Mouse (Mus musculus) lung, embryonic 15.5 days (tissue): ENCODE measurements around the gene Dhrs4. TPM values are rescaled to one million over a fixed set of nuclear protein-coding genes. Genes with fewer than 3 reads are reported as not detected.

ENCODE experiments used
- ATAC-seq: fragments of 200-750 bp; cut with Nextera tagmentation; 2 replicates; pipeline ENCODE4 v1.8.0; 2017; ENCODE audit warnings: moderate number of reproducible peaks, borderline replicate concordance; ENCODE audit not compliant: low FRiP score, low TSS enrichment; ENCODE audit errors: extremely low read depth
- H3K27ac ChIP-seq: fragments of 300-500 bp; sonication (generic); 2 replicates; pipeline ENCODE4 v1.5.1; 2015; ENCODE audit warnings: moderate library complexity, mild to moderate bottlenecking, inconsistent platforms
- H3K27me3 ChIP-seq: fragments of 300-500 bp; sonication (generic); 2 replicates; pipeline ENCODE4 v1.6.1; 2015; ENCODE audit warnings: inconsistent platforms
- H3K36me3 ChIP-seq: fragments of 300-500 bp; sonication (generic); 2 replicates; pipeline ENCODE4 v1.6.1; 2015; ENCODE audit warnings: inconsistent platforms
- H3K4me1 ChIP-seq: fragments of 300-500 bp; sonication (generic); 2 replicates; pipeline ENCODE4 v1.6.1; 2015; ENCODE audit warnings: inconsistent platforms
- H3K4me2 ChIP-seq: fragments of 300-500 bp; sonication (generic); 2 replicates; pipeline ENCODE4 v1.6.1; 2015; ENCODE audit warnings: inconsistent platforms, mild to moderate bottlenecking, moderate library complexity
- H3K4me3 ChIP-seq: fragments of 300-500 bp; sonication (generic); 2 replicates; pipeline ENCODE4 v1.5.1; 2015; ENCODE audit warnings: mild to moderate bottlenecking, inconsistent platforms
- H3K9ac ChIP-seq: fragments of 300-500 bp; sonication (generic); 2 replicates; pipeline ENCODE4 v1.6.1; 2015; ENCODE audit warnings: inconsistent platforms
- H3K9me3 ChIP-seq: fragments of 300-500 bp; sonication (generic); 2 replicates; pipeline ENCODE4 v1.6.1; 2016; ENCODE audit warnings: inconsistent platforms
- WGBS: fragments of 180-500 bp; shearing (Covaris S2); methylation state at CpG from one replicate; pipeline ENCODE4 v1.1.7; 2015; 5-methylcytosine and 5-hydroxymethylcytosine counted together
- polyA plus RNA-seq: library from polyadenylated mRNA; unstranded; fragments of >200 nt; fragmentation: Nextera tagmentation; extraction: Ambion mirVana; gene quantifications from 2 replicates; pipeline ENCODE4 v1.2.1, GENCODE M21; 2015

Dhrs4 gene
- polyA plus RNA-seq, 1 experiment from 2014 or later = 114 TPM

GRCm38 (mm10) chr14:55490361-55491201, 12.0 kb downstream of the Dhrs4 start, which contains the start of gene Carmil3:
Carmil3 (plus strand) TSS chr14:55490651.
- peak within 1 kb of the TSS; percentile 43; the same call in 1 of the 2 replicates for H3K27ac ChIP-seq
- H3K4me1 ChIP-seq = peaks cover 7% of the 10 kb centered on the region
- no peaks in the 10 kb centered on the region for H3K9me3 ChIP-seq
- H3K9ac ChIP-seq = peak within 1 kb of the TSS; percentile 47
- H3K36me3 ChIP-seq = peaks cover 8% of the 10 kb centered on the region; the same call in 1 of the 2 replicates
- peak within 1 kb of the TSS; percentile 94 for H3K4me2 ChIP-seq
- peak; percentile 83 for ATAC-seq
- H3K27me3 ChIP-seq = no peaks in the 10 kb centered on the region
- under 1% methylated on average over 60 of the region's 68 CpGs for WGBS
- peak within 1 kb of the TSS; percentile 66 for H3K4me3 ChIP-seq

GRCm38 (mm10) chr14:55491291-55491833, 12.8 kb downstream of the Dhrs4 start:
- under 1% methylated on average over 30 of the region's 30 CpGs for WGBS
- peak; percentile 81 for ATAC-seq
- peak overlapping the region; percentile 43; the same call in 1 of the 2 replicates for H3K27ac ChIP-seq
- H3K4me3 ChIP-seq = peak overlapping the region; percentile 66
- H3K4me1 ChIP-seq = peaks cover 7% of the 10 kb centered on the region
- peak overlapping the region; percentile 47 for H3K9ac ChIP-seq
- no peaks in the 10 kb centered on the region for H3K9me3 ChIP-seq
- peaks cover 8% of the 10 kb centered on the region; the same call in 1 of the 2 replicates for H3K36me3 ChIP-seq
- no peaks in the 10 kb centered on the region for H3K27me3 ChIP-seq
- peak overlapping the region; percentile 94 for H3K4me2 ChIP-seq

- 17% methylated on average over 3 of the region's 3 CpGs for WGBS
- Histone ChIP-seq H3K4me2 (peak overlapping the region; percentile 94; the same call in 1 of the 2 replicates), H3K36me3 (peaks cover under 1% of the 10 kb centered on the region; the same call in 1 of the 2 replicates)
Observed at GRCm38 (mm10) chr14:55492103-55492502, 13.5 kb downstream of the Dhrs4 start.

GRCm38 (mm10) chr14:55495509-55496240, 17.1 kb downstream of the Dhrs4 start:
- Histone ChIP-seq H3K27me3 (no peaks in the 10 kb centered on the region), H3K36me3 (no peaks in the 10 kb centered on the region), H3K9ac (no peak overlapping the region), H3K4me3 (no peak overlapping the region), H3K9me3 (no peaks in the 10 kb centered on the region), H3K4me1 (peaks cover 9% of the 10 kb centered on the region), H3K4me2 (no peak overlapping the region), H3K27ac (no peak overlapping the region)
- WGBS = 63% methylated on average over 20 of the region's 20 CpGs
- no peak for ATAC-seq

More at GRCm38 (mm10) chr14:55492103-55492502, 13.5 kb downstream of the Dhrs4 start:
- no peak overlapping the region for H3K9ac ChIP-seq
- no peak overlapping the region for H3K27ac ChIP-seq
- ATAC-seq = no peak
- no peaks in the 10 kb centered on the region for H3K27me3 ChIP-seq
- H3K4me1 ChIP-seq = peaks cover 7% of the 10 kb centered on the region
- H3K4me3 ChIP-seq = no peak overlapping the region
- H3K9me3 ChIP-seq = no peaks in the 10 kb centered on the region

GRCm38 (mm10) chr14:55496761-55497448, 18.3 kb downstream of the Dhrs4 start:
- Histone ChIP-seq H3K4me3 (no peak overlapping the region), H3K27ac (no peak overlapping the region), H3K9me3 (no peaks in the 10 kb centered on the region), H3K4me1 (0 out of 2 replicates have a peak, but pooled peaks cover 2% of the 10 kb centered on the region), H3K27me3 (no peaks in the 10 kb centered on the region), H3K9ac (no peak overlapping the region), H3K4me2 (no peak overlapping the region), H3K36me3 (no peaks in the 10 kb centered on the region)
- ATAC-seq = peak; percentile 53
- 44% methylated on average over 16 of the region's 16 CpGs for WGBS

- Histone ChIP-seq H3K36me3 (no peaks in the 10 kb centered on the region), H3K4me2 (no peak overlapping the region), H3K9ac (no peak overlapping the region), H3K27ac (no peak overlapping the region), H3K4me3 (no peak overlapping the region), H3K27me3 (no peaks in the 10 kb centered on the region), H3K4me1 (0 out of 2 replicates have a peak, but pooled peaks cover 2% of the 10 kb centered on the region), H3K9me3 (no peaks in the 10 kb centered on the region)
- peak; percentile 56 for ATAC-seq
- 19% methylated on average over 6 of the region's 6 CpGs for WGBS
Observed at GRCm38 (mm10) chr14:55497449-55497821, 18.9 kb downstream of the Dhrs4 start.

GRCm38 (mm10) chr14:55505612-55506011, 27.1 kb downstream of the Dhrs4 start:
- no peaks in the 10 kb centered on the region for H3K4me1 ChIP-seq
- 84% methylated on average over 9 of the region's 9 CpGs for WGBS
- no peaks in the 10 kb centered on the region for H3K9me3 ChIP-seq
- no peak overlapping the region for H3K27ac ChIP-seq
- no peak for ATAC-seq
- H3K36me3 ChIP-seq = no peaks in the 10 kb centered on the region
- no peak overlapping the region for H3K9ac ChIP-seq
- no peaks in the 10 kb centered on the region for H3K27me3 ChIP-seq
- H3K4me2 ChIP-seq = no peak overlapping the region
- H3K4me3 ChIP-seq = no peak overlapping the region

GRCm38 (mm10) chr14:55507801-55508200, 29.2 kb downstream of the Dhrs4 start:
- no peaks in the 10 kb centered on the region for H3K36me3 ChIP-seq
- no peaks in the 10 kb centered on the region for H3K9me3 ChIP-seq

GRCm38 (mm10) chr14:55509540-55509939, 31.0 kb downstream of the Dhrs4 start:
- no peaks in the 10 kb centered on the region for H3K4me1 ChIP-seq
- H3K9ac ChIP-seq = no peak overlapping the region
- peaks cover 11% of the 10 kb centered on the region; the same call in 1 of the 2 replicates for H3K27me3 ChIP-seq
- 78% methylated on average over 10 of the region's 10 CpGs for WGBS
- no peak overlapping the region for H3K4me2 ChIP-seq
- no peak overlapping the region for H3K27ac ChIP-seq
- ATAC-seq = no peak
- H3K9me3 ChIP-seq = no peaks in the 10 kb centered on the region
- no peak overlapping the region for H3K4me3 ChIP-seq
- H3K36me3 ChIP-seq = no peaks in the 10 kb centered on the region

More at GRCm38 (mm10) chr14:55507801-55508200, 29.2 kb downstream of the Dhrs4 start:
- Histone ChIP-seq H3K27ac (no peak overlapping the region), H3K4me2 (no peak overlapping the region), H3K9ac (no peak overlapping the region), H3K4me1 (no peaks in the 10 kb centered on the region), H3K4me3 (no peak overlapping the region), H3K27me3 (peaks cover 11% of the 10 kb centered on the region; the same call in 1 of the 2 replicates)
- ATAC-seq = no peak
- WGBS = 48% methylated on average over 7 of the region's 7 CpGs

GRCm38 (mm10) chr14:55510125-55510731, 31.7 kb downstream of the Dhrs4 start, which contains the start of gene Cpne6:
Cpne6 (plus strand) TSS chr14:55510445.
- no peak within 1 kb of the TSS for H3K4me3 ChIP-seq
- no peaks in the 10 kb centered on the region for H3K36me3 ChIP-seq
- WGBS = 46% methylated on average over 21 of the region's 22 CpGs
- H3K27me3 ChIP-seq = peaks cover 11% of the 10 kb centered on the region; the same call in 1 of the 2 replicates
- no peak for ATAC-seq
- no peak within 1 kb of the TSS for H3K27ac ChIP-seq
- no peak within 1 kb of the TSS for H3K4me2 ChIP-seq
- H3K4me1 ChIP-seq = no peaks in the 10 kb centered on the region
- H3K9ac ChIP-seq = no peak within 1 kb of the TSS
- no peaks in the 10 kb centered on the region for H3K9me3 ChIP-seq

- Histone ChIP-seq H3K4me2 (no peak overlapping the region), H3K4me3 (no peak overlapping the region), H3K36me3 (no peaks in the 10 kb centered on the region), H3K4me1 (no peaks in the 10 kb centered on the region), H3K9ac (no peak overlapping the region), H3K27me3 (peaks cover 11% of the 10 kb centered on the region; the same call in 1 of the 2 replicates), H3K9me3 (no peaks in the 10 kb centered on the region), H3K27ac (no peak overlapping the region)
- no peak for ATAC-seq
- WGBS = 49% methylated on average over 7 of the region's 7 CpGs
Observed at GRCm38 (mm10) chr14:55511037-55511436, 32.5 kb downstream of the Dhrs4 start.
